Mouse (Mus musculus) intestine, embryonic 14.5 days (tissue): Measurements from ENCODE around the gene Cyp2w1. TPM values are rescaled to one million over a fixed set of nuclear protein-coding genes. Genes with fewer than 3 reads are reported as not detected.

Experiments used
- ATAC-seq: fragments of 200-750 bp; cut with Nextera tagmentation; replicated peaks from 2 replicates; pipeline ENCODE4 v1.8.0; 2017; ENCODE audit warnings: low read depth, moderate number of reproducible peaks, moderate TSS enrichment, moderate library complexity; ENCODE audit not compliant: low FRiP score, low TSS enrichment
- DNase-seq: peaks from one replicate; pipeline ENCODE4 v3.0.0-alpha.2; 2018; ENCODE audit warnings: low spot score
- H3K27ac ChIP-seq: fragments of 300-500 bp; sonication (generic); 2 replicates; pipeline ENCODE4 v1.5.1; 2014; ENCODE audit warnings: low read depth, mild to moderate bottlenecking, control low read depth
- H3K27me3 ChIP-seq: fragments of 300-500 bp; sonication (generic); replicated peaks from 2 replicates; pipeline ENCODE4 v1.6.1; 2014; ENCODE audit warnings: low read length, control low read depth; ENCODE audit not compliant: control insufficient read depth, insufficient read depth
- H3K36me3 ChIP-seq: fragments of 300-500 bp; sonication (generic); 2 replicates; pipeline ENCODE4 v1.6.1; 2014; ENCODE audit warnings: low read length, control low read depth; ENCODE audit not compliant: control insufficient read depth, insufficient read depth
- H3K4me1 ChIP-seq: fragments of 300-500 bp; sonication (generic); replicated peaks from 2 replicates; pipeline ENCODE4 v1.6.1; 2014; ENCODE audit warnings: low read length, control low read depth, mixed read lengths; ENCODE audit not compliant: control insufficient read depth, insufficient read depth
- H3K4me2 ChIP-seq: fragments of 300-500 bp; sonication (generic); 2 replicates; pipeline ENCODE4 v1.6.1; 2014; ENCODE audit warnings: low read length
- H3K4me3 ChIP-seq: fragments of 300-500 bp; sonication (generic); 2 replicates; pipeline ENCODE4 v1.5.1; 2014; ENCODE audit warnings: low read depth, low read length, control low read depth, mixed read lengths
- H3K9ac ChIP-seq: fragments of 300-500 bp; sonication (generic); 2 replicates; pipeline ENCODE4 v1.6.1; 2014; ENCODE audit warnings: mild to moderate bottlenecking, low read length
- H3K9me3 ChIP-seq: fragments of 300-500 bp; sonication (generic); 2 replicates; pipeline ENCODE4 v1.6.1; 2016; ENCODE audit warnings: low read length, control low read depth; ENCODE audit not compliant: control insufficient read depth
- WGBS: fragments of 180-500 bp; shearing (Covaris S2); extraction: QIAGEN DNeasy Blood & Tissue Kit; methylation state at CpG from one replicate; pipeline ENCODE4 v1.1.7; 2014; 5-methylcytosine and 5-hydroxymethylcytosine counted together
- polyA plus RNA-seq: library from polyadenylated mRNA; unstranded; fragments of >200 nt; fragmentation: Nextera tagmentation; extraction: Ambion mirVana; gene quantifications from 2 replicates; pipeline ENCODE4 v1.2.1, GENCODE M21; 2014

Cyp2w1 gene
- polyA plus RNA-seq, 1 experiment from 2014 or later, result 9.1 TPM

GRCm38 (mm10) chr5:139337826-139338370 lies 14.5 kb upstream of the Cyp2w1 start:
- no peak overlapping the region for H3K9ac ChIP-seq
- H3K36me3 ChIP-seq, result peaks cover 68% of the 10 kb centered on the region
- no peaks in the 10 kb centered on the region for H3K4me1 ChIP-seq
- no peak overlapping the region for H3K4me2 ChIP-seq
- no peaks in the 10 kb centered on the region for H3K9me3 ChIP-seq
- ATAC-seq, result no peak
- H3K27ac ChIP-seq, result no peak overlapping the region
- WGBS, result 83% methylated on average over 13 of the region's 13 CpGs
- H3K4me3 ChIP-seq, result no peak overlapping the region
- H3K27me3 ChIP-seq, result no peaks in the 10 kb centered on the region
- no peak for DNase-seq

- 78% methylated on average over 3 of the region's 3 CpGs for WGBS
- no peak overlapping the region for H3K9ac ChIP-seq
- no peaks in the 10 kb centered on the region for H3K27me3 ChIP-seq
- DNase-seq (no peak), ATAC-seq (no peak)
- peaks cover 69% of the 10 kb centered on the region for H3K36me3 ChIP-seq
- H3K4me3 ChIP-seq, result no peak overlapping the region
- H3K4me2 ChIP-seq, result no peak overlapping the region
- H3K27ac ChIP-seq, result no peak overlapping the region
- no peaks in the 10 kb centered on the region for H3K4me1 ChIP-seq
- H3K9me3 ChIP-seq, result no peaks in the 10 kb centered on the region
Measured at GRCm38 (mm10) chr5:139338403-139338802, 14.0 kb upstream of the Cyp2w1 start.

- 81% methylated on average over 11 of the region's 11 CpGs for WGBS
- Histone ChIP-seq H3K9ac (no peak overlapping the region), H3K4me2 (no peak overlapping the region), H3K4me1 (no peaks in the 10 kb centered on the region), H3K27ac (no peak overlapping the region), H3K36me3 (peaks cover 69% of the 10 kb centered on the region), H3K4me3 (no peak overlapping the region), H3K9me3 (no peaks in the 10 kb centered on the region), H3K27me3 (no peaks in the 10 kb centered on the region)
- DNase-seq (no peak), ATAC-seq (no peak)
Measured at GRCm38 (mm10) chr5:139338891-139339290, 13.5 kb upstream of the Cyp2w1 start.

GRCm38 (mm10) chr5:139344021-139344686 lies 8.3 kb upstream of the Cyp2w1 start:
- peaks cover 35% of the 10 kb centered on the region for H3K36me3 ChIP-seq
- H3K9ac ChIP-seq, result peak overlapping the region; percentile 88
- H3K4me3 ChIP-seq, result peak overlapping the region; percentile 96
- peaks cover 9% of the 10 kb centered on the region for H3K4me1 ChIP-seq
- H3K27ac ChIP-seq, result no peak overlapping the region
- no peaks in the 10 kb centered on the region for H3K27me3 ChIP-seq
- 6% methylated on average over 12 of the region's 12 CpGs for WGBS
- H3K4me2 ChIP-seq, result peak overlapping the region; percentile 98
- DNase-seq, result peak; percentile 91
- ATAC-seq, result peak; percentile 53
- H3K9me3 ChIP-seq, result no peaks in the 10 kb centered on the region

- peak overlapping the region; percentile 75 for H3K27ac ChIP-seq
- DNase-seq (peak; percentile 99), ATAC-seq (peak; percentile 90)
- WGBS, result under 1% methylated on average over 33 of the region's 33 CpGs
- H3K9ac ChIP-seq, result peak overlapping the region; percentile 88
- H3K27me3 ChIP-seq, result no peaks in the 10 kb centered on the region
- H3K9me3 ChIP-seq, result no peaks in the 10 kb centered on the region
- peak overlapping the region; percentile 98 for H3K4me2 ChIP-seq
- H3K4me1 ChIP-seq, result peaks cover 9% of the 10 kb centered on the region
- peak overlapping the region; percentile 96 for H3K4me3 ChIP-seq
- peaks cover 29% of the 10 kb centered on the region for H3K36me3 ChIP-seq
Measured at GRCm38 (mm10) chr5:139344687-139345363, 7.6 kb upstream of the Cyp2w1 start.

GRCm38 (mm10) chr5:139345364-139345714 lies 7.1 kb upstream of the Cyp2w1 start:
- H3K9me3 ChIP-seq, result no peaks in the 10 kb centered on the region
- 0 out of 2 replicates have a peak, but pooled peaks have one; percentile 4 for ATAC-seq
- 10% methylated on average over 5 of the region's 5 CpGs for WGBS
- H3K27ac ChIP-seq, result peak overlapping the region; percentile 74
- H3K9ac ChIP-seq, result peak overlapping the region; percentile 39
- H3K4me1 ChIP-seq, result peaks cover 9% of the 10 kb centered on the region
- DNase-seq, result no peak
- peaks cover 24% of the 10 kb centered on the region for H3K36me3 ChIP-seq
- peak overlapping the region; percentile 98 for H3K4me2 ChIP-seq
- H3K4me3 ChIP-seq, result peak overlapping the region; percentile 96
- H3K27me3 ChIP-seq, result no peaks in the 10 kb centered on the region

GRCm38 (mm10) chr5:139347225-139347624 lies 5.2 kb upstream of the Cyp2w1 start:
- Histone ChIP-seq H3K4me1 (peaks cover 22% of the 10 kb centered on the region), H3K4me3 (no peak overlapping the region), H3K9ac (no peak overlapping the region), H3K9me3 (no peaks in the 10 kb centered on the region), H3K4me2 (no peak overlapping the region), H3K36me3 (peaks cover 8% of the 10 kb centered on the region), H3K27me3 (no peaks in the 10 kb centered on the region), H3K27ac (peak overlapping the region; percentile 69; the same call in 1 of the 2 replicates)
- no peak for DNase-seq
- ATAC-seq, result no peak
- 56% methylated on average over 1 of the region's 1 CpGs for WGBS

- Histone ChIP-seq H3K27ac (peak overlapping the region; percentile 54; the same call in 1 of the 2 replicates), H3K4me2 (no peak overlapping the region), H3K9me3 (no peaks in the 10 kb centered on the region), H3K36me3 (no peaks in the 10 kb centered on the region), H3K4me3 (no peak overlapping the region), H3K9ac (no peak overlapping the region), H3K4me1 (peaks cover 23% of the 10 kb centered on the region), H3K27me3 (no peaks in the 10 kb centered on the region)
- WGBS, result 62% methylated on average over 6 of the region's 6 CpGs
- ATAC-seq (no peak), DNase-seq (no peak)
Measured at GRCm38 (mm10) chr5:139349713-139350112, 2.7 kb upstream of the Cyp2w1 start.
